9 mouse cellular contexts compared by ENCODE assay signal in the genomic region with DNA sequence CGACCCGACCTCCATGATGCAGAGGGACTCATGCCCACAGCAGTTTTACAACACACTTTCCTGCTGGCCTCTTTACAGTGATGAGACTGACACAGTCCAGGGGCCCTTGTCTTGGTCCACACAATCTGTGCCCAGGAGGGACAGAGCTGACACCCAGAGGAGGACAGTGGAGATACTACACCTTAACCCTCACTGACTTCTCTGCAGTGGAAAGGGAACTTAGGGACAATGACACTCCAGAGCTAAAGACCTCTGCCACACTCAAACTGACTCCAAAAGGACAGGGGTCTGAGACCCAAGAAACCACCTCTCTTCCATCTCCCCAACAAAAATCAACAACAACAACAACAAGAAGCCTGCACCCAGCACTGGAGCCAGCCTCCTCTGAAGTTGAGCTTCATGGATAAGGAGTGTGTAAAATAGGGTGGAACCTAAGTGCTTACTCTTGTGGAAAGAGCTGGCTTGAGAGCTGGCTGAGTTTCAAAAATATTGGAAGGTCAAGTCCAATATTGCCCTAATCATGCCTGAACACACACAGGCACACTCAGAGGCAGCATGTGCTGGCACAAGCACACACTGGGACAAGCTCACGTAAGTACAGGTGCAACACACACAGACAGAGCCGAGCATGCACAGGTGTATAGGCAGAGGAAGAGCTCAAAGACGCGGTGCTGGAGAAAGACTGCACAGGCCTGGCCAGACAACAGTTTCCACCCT. TPM values are rescaled to one million over a fixed set of nuclear protein-coding genes. Genes with fewer than 3 reads are reported as not detected.
A peak's percentile ranks its signal among the peaks of the same experiment; 100 is the strongest.
DNase-seq lines count a peak whose midpoint lies in the region; ATAC-seq lines count a peak whose summit lies in the region.
"Had no signal": no experiment of that assay in that cellular context is flagged by ENCODE, and none has a peak within 500 bp of the region (broad histone marks: within the 10 kb centered on the region; RNA-seq: fewer than 3 reads in every experiment).

No protein-coding gene starts in this region.

- no peak overlapping the region for H3K9ac ChIP-seq in lung, embryonic 15.5 days
- peak overlapping the region; percentile 52; the same call in 1 of the 2 replicates for H3K9ac ChIP-seq in heart, embryonic 14.5 days (ENCODE audit: low read length)
- H3K9ac ChIP-seq in kidney, embryonic 14.5 days (ENCODE audit: low read depth, low read length), result peak overlapping the region; percentile 28; the same call in 1 of the 2 replicates
- H3K9ac ChIP-seq in neural tube, embryonic 12.5 days, result peak overlapping the region; percentile 26; the same call in 1 of the 2 replicates

- peak overlapping the region; percentile 19; the same call in 1 of the 2 replicates for H3K4me2 ChIP-seq in lung, embryonic 15.5 days
- H3K4me2 ChIP-seq in heart, embryonic 14.5 days (ENCODE audit: low read length), result peak overlapping the region; percentile 48; the same call in 1 of the 2 replicates
- peak overlapping the region; percentile 15 for H3K4me2 ChIP-seq in kidney, embryonic 14.5 days (replicated peaks; ENCODE audit: low read depth, low read length)
- peak overlapping the region; percentile 33 for H3K4me2 ChIP-seq in neural tube, embryonic 12.5 days (replicated peaks)

- no peak for ATAC-seq in lung, embryonic 15.5 days (ENCODE audit: borderline replicate concordance, extremely low read depth, low FRiP score, low TSS enrichment)
- ATAC-seq in heart, embryonic 14.5 days (ENCODE audit: insufficient number of reproducible peaks, insufficient read depth, low FRiP score, low read depth), result no peak
- no peak for ATAC-seq in kidney, embryonic 14.5 days (ENCODE audit: low FRiP score, low TSS enrichment)
- no peak for ATAC-seq in neural tube, embryonic 12.5 days (ENCODE audit: low FRiP score, low read depth)

- no peak for DNase-seq in lung, adult 18-20 months
- DNase-seq in B cell, adult 2 months, result no peak
- DNase-seq in layer of hippocampus, postnatal 14 days (ENCODE audit: low spot score in 2 of 2), result no peak
- no peak for DNase-seq in right cerebral cortex, adult 2 months (ENCODE audit: low spot score in 2 of 2)

- no peaks in the 10 kb centered on the region for H3K27me3 ChIP-seq in lung, embryonic 15.5 days
- H3K27me3 ChIP-seq in heart, embryonic 14.5 days (ENCODE audit: control insufficient read depth, insufficient read depth, low read length), result no peaks in the 10 kb centered on the region
- no peaks in the 10 kb centered on the region for H3K27me3 ChIP-seq in kidney, embryonic 14.5 days (ENCODE audit: control insufficient read depth, insufficient read depth, low read length)
- no peaks in the 10 kb centered on the region for H3K27me3 ChIP-seq in neural tube, embryonic 12.5 days (replicated peaks)

- no peaks in the 10 kb centered on the region for H3K9me3 ChIP-seq in lung, embryonic 15.5 days
- H3K9me3 ChIP-seq in heart, embryonic 14.5 days (ENCODE audit: control insufficient read depth, low read length), result no peaks in the 10 kb centered on the region
- no peaks in the 10 kb centered on the region for H3K9me3 ChIP-seq in kidney, embryonic 14.5 days (ENCODE audit: control insufficient read depth, low read length)
- no peaks in the 10 kb centered on the region for H3K9me3 ChIP-seq in neural tube, embryonic 12.5 days

- peaks cover 83% of the 10 kb centered on the region for H3K4me1 ChIP-seq in lung, embryonic 15.5 days
- H3K4me1 ChIP-seq in heart, embryonic 14.5 days (ENCODE audit: control insufficient read depth in 2 of 2, insufficient read depth in 2 of 2, low read length in 2 of 2), result peaks cover 69 to 86% of the 10 kb centered on the region in 2 experiments
- H3K4me1 ChIP-seq in kidney, embryonic 14.5 days (ENCODE audit: control insufficient read depth, insufficient read depth, low read length), result peaks cover 70% of the 10 kb centered on the region
- peaks cover 94% of the 10 kb centered on the region for H3K4me1 ChIP-seq in neural tube, embryonic 12.5 days

- no peak overlapping the region; the same call in 1 of the 2 replicates for H3K4me3 ChIP-seq in lung, embryonic 15.5 days
- H3K4me3 ChIP-seq in heart, embryonic 14.5 days (ENCODE audit: control insufficient read depth in 1 of 2, insufficient read depth in 1 of 2, low read depth in 1 of 2, low read length in 2 of 2), result no peak overlapping the region
- no peak overlapping the region for H3K4me3 ChIP-seq in kidney, embryonic 14.5 days (ENCODE audit: low read length)
- no peak overlapping the region for H3K4me3 ChIP-seq in neural tube, embryonic 12.5 days

- 35% methylated on average over 6 of the region's 6 CpGs for WGBS in lung, embryonic 15.5 days
- WGBS in heart, embryonic 14.5 days, result 53% methylated on average over 6 of the region's 6 CpGs
- WGBS in kidney, embryonic 14.5 days, result 46% methylated on average over 6 of the region's 6 CpGs
- 55% methylated on average over 6 of the region's 6 CpGs for WGBS in neural tube, embryonic 12.5 days

- peak overlapping the region; percentile 90 for H3K27ac ChIP-seq in lung, embryonic 15.5 days
- peak overlapping the region; percentile 79 to 83 for H3K27ac ChIP-seq in heart, embryonic 14.5 days (replicated peaks in 1 of 2; ENCODE audit: control insufficient read depth in 1 of 2, insufficient read depth in 1 of 2, low read depth in 2 of 2, low read length in 2 of 2)
- peak overlapping the region; percentile 51 for H3K27ac ChIP-seq in kidney, embryonic 14.5 days (ENCODE audit: low read depth, low read length)
- H3K27ac ChIP-seq in neural tube, embryonic 12.5 days, result no peak overlapping the region

- no peaks in the 10 kb centered on the region for H3K36me3 ChIP-seq in lung, embryonic 15.5 days
- 0 out of 2 replicates have a peak, but pooled peaks cover 7% of the 10 kb centered on the region for H3K36me3 ChIP-seq in heart, embryonic 14.5 days (ENCODE audit: control insufficient read depth, insufficient read depth, low read length)
- peaks cover 3% of the 10 kb centered on the region; the same call in 1 of the 2 replicates for H3K36me3 ChIP-seq in kidney, embryonic 14.5 days (ENCODE audit: control insufficient read depth, insufficient read depth, low read length)
- no peaks in the 10 kb centered on the region for H3K36me3 ChIP-seq in neural tube, embryonic 12.5 days

RNA-seq across cellular contexts. Expression of a gene that starts 9.2 kb away (rescaled TPM):
- 40.7 and 42.6 TPM in 2 replicates for polyA plus RNA-seq in lung, embryonic 15.5 days (2015; fragmentation: Nextera tagmentation; extraction: Ambion mirVana)
- 49.5 and 50.8 TPM in 2 replicates for polyA plus RNA-seq in heart, embryonic 14.5 days (2014; fragmentation: Nextera tagmentation; extraction: Ambion mirVana)
- 39.1 and 55.6 TPM in 2 replicates for polyA plus RNA-seq in kidney, embryonic 14.5 days (2014; fragmentation: Nextera tagmentation; extraction: Ambion mirVana)
- 55.9 and 61.5 TPM in 2 replicates for polyA plus RNA-seq in neural tube, embryonic 12.5 days (2016; fragmentation: Nextera tagmentation; extraction: Ambion mirVana)
- 10 to 100 TPM; 66.5 to 73.8 TPM for total RNA-seq in layer of hippocampus, postnatal 14 days (2021)

RNA-seq across cellular contexts. Expression of a gene that starts 43.6 kb away (rescaled TPM):
- polyA plus RNA-seq in lung, embryonic 15.5 days (2015; fragmentation: Nextera tagmentation; extraction: Ambion mirVana), result 0.17 and 10.5 TPM in 2 replicates
- polyA plus RNA-seq in heart, embryonic 14.5 days (2014; fragmentation: Nextera tagmentation; extraction: Ambion mirVana), result not detected in 2 replicates
- not detected in 2 replicates for polyA plus RNA-seq in kidney, embryonic 14.5 days (2014; fragmentation: Nextera tagmentation; extraction: Ambion mirVana)
- polyA plus RNA-seq in neural tube, embryonic 12.5 days (2016; fragmentation: Nextera tagmentation; extraction: Ambion mirVana), result not detected in 2 replicates
- not detected for total RNA-seq in layer of hippocampus, postnatal 14 days (2021)
- total RNA-seq: adrenal gland, adult 18-20 months had no signal
